Mouse (Mus musculus) cortical plate, adult 2 months (tissue): ENCODE measurements around the gene Msh5.

Experiments
- CTCF ChIP-seq: fragments of 200-500 bp; IDR thresholded peaks from 2 replicates; pipeline ENCODE4 v1.5.1; 2011; ENCODE audit warnings: mild to moderate bottlenecking, control low read depth, low read length; ENCODE audit not compliant: insufficient read depth; ENCODE audit errors: extremely low read depth
- POLR2A ChIP-seq: fragments of 200-500 bp; IDR thresholded peaks from 2 replicates; pipeline ENCODE4 v1.6.1; 2011; ENCODE audit warnings: mild to moderate bottlenecking, low read length, control low read depth; ENCODE audit not compliant: insufficient read depth; ENCODE audit errors: extremely low read depth

DNA sequence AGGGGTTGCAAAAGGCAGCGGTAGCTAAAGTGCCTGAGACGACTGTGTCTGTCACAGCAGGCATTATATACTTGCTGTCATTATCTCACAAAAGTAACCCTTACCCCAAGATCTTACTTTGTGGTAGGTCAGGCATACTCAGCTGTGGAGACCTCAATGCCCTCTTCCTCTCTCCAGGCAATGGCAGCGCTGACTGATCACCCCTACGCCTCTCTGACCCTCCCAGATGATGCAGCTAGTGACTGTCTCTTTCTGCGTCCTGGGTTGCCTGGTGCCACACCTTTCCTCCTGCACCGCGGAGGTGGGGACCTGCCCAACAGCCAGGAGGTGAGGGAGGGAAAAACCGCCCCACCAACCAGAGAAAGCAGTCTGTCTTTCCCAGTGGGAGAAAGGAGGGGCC lies 14.8 kb upstream of the Msh5 start:
- TF ChIP-seq POLR2A: no peak
- no peak for TF ChIP-seq CTCF
